Mouse (Mus musculus): ENCODE measurements at regions not wholly inside any gene's neighbourhood (a gene's known extent, or its start where the extent isn't known, plus 50 kb on each side); places are given as distances from the start of the nearest gene placed in this dataset.
"Not testable (repeated sequence)": the region's sequence is repeated elsewhere in the genome, so short reads cannot be mapped to it uniquely, and the experiment has no call there.

DNA sequence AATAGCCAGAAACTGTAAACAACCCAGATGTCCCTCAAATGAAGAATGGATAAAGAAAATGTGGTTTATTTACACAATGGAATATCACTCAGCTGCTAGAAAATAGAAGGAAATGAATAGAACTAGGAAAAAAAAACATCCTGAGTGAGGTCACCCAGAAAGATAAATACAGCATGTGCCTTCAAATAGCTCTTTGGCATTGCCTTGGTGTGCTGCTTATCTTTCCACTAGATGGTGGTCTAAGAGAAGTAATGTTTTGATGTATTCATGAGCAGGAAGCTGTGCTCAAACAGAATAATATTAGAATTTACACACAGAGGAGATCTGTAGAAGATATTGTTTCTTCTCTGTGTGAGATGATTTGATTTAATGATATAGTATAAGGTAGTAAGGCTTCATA is 78.8 kb downstream of the Zfp619 start:
- DNase-seq (ENCODE audit: low spot score in 2 of 2), result no peak

GRCm38 (mm10) chr7:39613767-39614166 is 96.2 kb downstream of the Zfp619 start:
- intact Hi-C loops (cut with DNase I), result no loop called here
- DNase-seq (ENCODE audit: low spot score in 2 of 2), result no peak

More for the DNA sequence above, 78.8 kb downstream of the Zfp619 start:
- intact Hi-C loops (cut with DNase I), result no loop called here

DNA sequence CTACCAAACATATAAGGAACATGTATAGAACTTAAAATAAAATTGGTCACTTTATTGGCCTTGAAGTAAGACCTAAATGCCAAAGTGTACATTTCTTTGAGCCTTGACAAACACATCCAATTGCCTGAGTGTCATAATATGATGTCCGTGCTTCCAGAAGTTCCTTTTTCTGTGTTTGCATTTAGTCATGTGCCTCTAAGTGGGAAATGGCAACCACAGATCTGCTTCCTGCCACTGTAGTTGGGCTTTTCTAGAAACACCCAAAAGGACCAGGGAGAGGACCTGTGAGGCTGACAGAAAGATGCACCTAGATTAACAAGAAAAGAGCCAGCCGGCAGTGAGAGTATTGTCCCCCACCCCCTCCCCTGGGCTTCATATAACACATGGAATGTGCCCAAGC is 97.5 kb downstream of the Zfp619 start:
- intact Hi-C loops (cut with DNase I), result no loop called here
- DNase-seq (ENCODE audit: low spot score in 2 of 2), result no peak

DNA sequence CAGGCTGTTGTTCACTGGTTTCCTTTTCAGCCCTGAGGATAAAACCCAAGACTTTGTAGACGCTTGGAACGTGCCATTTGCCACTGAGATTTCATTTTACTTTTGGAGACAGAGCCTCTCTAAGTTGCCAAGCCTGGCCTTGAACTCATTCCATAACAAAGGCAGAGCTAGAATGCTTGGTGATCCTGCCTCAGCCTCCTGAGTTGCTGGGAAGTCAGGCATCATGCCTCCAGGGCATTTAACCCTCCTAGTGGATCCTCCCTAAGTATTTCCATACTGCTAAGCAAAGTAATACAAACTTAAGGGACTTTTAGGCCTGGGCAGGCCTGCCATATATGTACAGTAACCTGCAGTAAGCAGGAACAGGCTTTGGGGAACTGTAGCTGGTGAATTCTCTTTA is 104.2 kb downstream of the Zfp619 start:
- intact Hi-C loops (cut with DNase I), result no loop called here
- no peak for DNase-seq (ENCODE audit: low spot score in 2 of 2)

DNA sequence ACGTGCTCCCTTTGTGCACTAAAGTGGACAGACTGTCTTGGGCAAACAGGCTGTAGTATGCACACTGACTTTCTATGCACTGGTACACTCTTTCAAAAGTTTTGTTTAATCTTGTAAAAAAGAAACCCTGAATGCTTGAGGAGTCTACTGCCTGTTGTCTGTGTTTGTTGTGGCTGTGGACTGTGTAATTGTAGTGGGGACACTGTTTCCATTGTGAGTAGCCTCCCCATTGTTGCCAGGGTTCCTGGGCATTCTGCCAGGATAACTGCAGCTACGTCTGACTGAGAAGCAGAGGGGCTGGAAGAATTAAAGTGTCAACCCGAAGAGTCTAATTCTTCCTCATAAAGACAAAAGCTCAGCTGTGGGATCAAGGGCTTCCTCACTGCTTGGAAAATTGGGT is 115.3 kb downstream of the Zfp619 start:
- DNase-seq (ENCODE audit: low spot score in 2 of 2), result no peak
- intact Hi-C loops (cut with DNase I), result no loop called here

GRCm38 (mm10) chr7:39642333-39642732 is 124.8 kb downstream of the Zfp619 start:
- DNase-seq (ENCODE audit: low spot score in 2 of 2), result no peak
- intact Hi-C loops (cut with DNase I), result no loop called here

DNA sequence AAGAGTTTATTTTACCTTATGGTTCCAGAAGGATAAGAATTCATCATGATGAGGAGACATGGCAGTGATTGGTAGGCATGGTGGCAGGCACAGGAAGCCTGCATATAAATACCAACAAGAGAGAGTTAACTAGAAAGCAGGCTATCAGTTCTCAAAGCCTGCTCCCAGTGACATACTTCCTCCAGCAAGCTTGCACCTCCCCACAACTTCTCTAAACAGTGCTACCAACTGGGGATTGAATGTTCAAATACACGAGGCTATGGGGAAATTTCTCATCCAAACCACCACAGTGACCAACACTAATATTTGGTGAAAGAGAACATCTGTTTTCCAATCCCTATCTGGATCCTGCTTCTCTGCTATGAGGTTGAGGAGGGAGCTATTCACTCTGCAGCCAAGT is 125.8 kb downstream of the Zfp619 start:
- intact Hi-C loops (cut with DNase I), result no loop called here

GRCm38 (mm10) chr7:39650483-39651102 is 133.0 kb downstream of the Zfp619 start:
- DNase-seq (ENCODE audit: low spot score in 2 of 2), result no peak
- intact Hi-C loops (cut with DNase I), result no loop called here

More for the DNA sequence above, 125.8 kb downstream of the Zfp619 start:
- DNase-seq (ENCODE audit: low spot score in 2 of 2), result no peak

- intact Hi-C loops (cut with DNase I), result no loop called here
These were observed 137.2 kb downstream of the Zfp619 start for GRCm38 (mm10) chr7:39654563-39655286.

DNA sequence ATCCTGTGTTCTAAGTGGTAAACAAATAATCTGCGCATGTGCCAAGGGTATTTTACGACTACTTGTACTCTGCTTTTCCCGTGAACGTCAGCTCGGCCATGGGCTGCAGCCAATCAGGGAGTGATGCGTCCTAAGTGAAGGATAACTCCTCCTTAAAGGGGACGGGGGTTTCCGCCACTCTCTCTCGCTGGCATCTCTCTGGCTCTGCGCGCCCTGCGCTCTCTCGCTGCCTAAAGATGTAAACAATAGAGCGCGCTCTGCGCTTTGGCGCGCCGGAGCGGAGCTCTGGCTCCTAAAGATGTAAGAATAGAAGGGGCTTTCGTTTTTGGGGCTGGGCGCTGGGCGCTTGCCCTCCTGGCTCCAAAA is 137.7 kb downstream of the Zfp619 start:
- DNase-seq (ENCODE audit: low spot score in 2 of 2), result peak; percentile 24 to 32
- intact Hi-C loops (cut with DNase I), result not testable (repeated sequence)

More at GRCm38 (mm10) chr7:39654563-39655286, 137.2 kb downstream of the Zfp619 start:
- no peak for DNase-seq (ENCODE audit: low spot score in 2 of 2)

DNA sequence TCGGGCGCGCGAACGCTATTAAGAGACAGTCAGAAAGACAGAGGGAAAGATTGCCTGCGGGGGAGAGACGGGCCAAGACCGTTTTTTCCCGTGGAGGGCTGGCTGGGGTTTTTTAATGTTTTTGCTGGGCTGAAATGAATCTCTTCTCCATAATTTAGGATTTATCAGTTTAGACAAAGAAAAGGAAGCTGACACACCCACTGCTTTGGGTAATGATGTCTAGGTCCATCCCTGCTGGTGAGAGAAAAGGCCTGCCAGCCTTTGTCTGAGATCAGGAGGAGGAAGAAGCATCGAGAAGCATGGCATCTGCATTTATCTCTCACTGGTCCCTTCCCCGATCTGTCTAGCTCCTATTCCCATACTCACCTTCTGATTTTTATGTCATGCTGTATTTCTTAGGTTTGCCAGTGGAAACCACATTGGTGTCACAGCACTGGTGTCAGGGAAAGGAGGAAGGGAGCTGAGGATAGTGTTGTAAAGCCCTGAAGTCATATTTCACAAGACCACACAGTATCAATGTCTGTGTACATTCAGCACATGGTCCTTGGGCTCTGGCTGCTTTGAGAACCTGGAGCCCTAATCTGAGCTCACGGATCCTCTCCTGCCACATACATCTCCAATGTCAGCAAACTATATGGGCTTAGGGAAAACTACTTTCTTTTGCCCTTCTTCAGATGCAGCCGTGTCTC is 138.3 kb downstream of the Zfp619 start:
- no peak for DNase-seq (ENCODE audit: low spot score in 2 of 2)
- intact Hi-C loops (cut with DNase I), result no loop called here

DNA sequence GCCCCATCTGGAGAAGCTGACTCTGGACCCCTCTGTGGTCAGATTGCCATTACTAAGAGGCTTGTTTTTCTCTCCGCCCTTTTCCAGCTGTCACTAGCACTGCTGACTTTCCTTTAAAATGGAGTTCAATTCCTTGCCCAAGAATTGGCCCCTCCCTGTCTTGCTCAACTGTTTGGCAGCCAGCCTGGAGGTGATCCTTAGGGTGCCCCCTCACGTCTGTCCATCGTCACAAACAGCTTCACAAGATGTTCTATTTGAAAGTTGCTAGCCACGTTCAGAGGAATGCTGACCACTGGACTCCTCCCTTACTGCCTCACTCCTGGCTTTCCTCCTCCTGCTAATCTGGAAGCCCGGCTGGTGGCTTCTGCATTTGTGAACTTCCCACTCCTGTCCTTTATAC is 142.0 kb downstream of the Zfp619 start:
- intact Hi-C loops (cut with DNase I), result no loop called here
- no peak for DNase-seq (ENCODE audit: low spot score in 2 of 2)

GRCm38 (mm10) chr7:39675124-39675846 is 157.7 kb downstream of the Zfp619 start:
- no peak for DNase-seq (ENCODE audit: low spot score in 2 of 2)
- intact Hi-C loops (cut with DNase I), result no loop called here

DNA sequence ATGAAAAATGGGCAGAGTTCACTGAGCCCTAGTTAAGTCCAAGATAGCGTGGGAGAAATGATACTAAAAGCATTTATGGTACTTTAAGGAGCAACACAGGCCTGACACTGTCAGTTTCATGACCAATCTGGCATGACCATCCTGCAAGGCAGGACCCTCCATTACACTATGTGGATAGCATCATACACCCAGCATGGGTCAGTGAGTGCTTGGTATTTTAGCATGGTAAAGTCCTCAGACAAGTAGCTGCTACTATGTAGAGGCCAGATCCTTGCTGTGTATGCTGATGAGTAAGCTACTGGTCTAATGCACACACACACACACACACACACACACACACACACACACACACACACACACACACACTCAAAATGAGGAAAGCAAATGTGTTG is 158.3 kb downstream of the Zfp619 start:
- intact Hi-C loops (cut with DNase I), result no loop called here

DNA sequence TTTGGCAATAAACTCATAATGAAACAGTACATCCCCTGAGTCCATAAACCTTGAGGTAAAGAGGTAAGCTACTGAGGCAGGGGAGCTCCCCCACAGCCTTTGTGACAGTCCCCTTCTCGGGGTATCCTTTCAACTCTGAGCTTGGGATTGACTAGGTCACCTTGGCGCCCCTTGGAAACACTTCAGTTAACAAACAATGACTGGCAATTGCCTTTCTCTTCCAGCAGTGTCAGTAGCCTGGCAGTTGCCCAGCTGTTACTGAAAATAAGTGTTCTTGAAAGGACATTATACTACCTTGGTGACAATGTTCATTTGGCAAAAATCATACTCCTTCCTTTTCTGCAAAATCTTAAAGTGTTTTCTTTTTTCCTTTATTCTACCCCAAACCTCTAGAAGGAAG is 162.8 kb downstream of the Zfp619 start:
- intact Hi-C loops (cut with DNase I), result no loop called here
- no peak for DNase-seq (ENCODE audit: low spot score in 2 of 2)

More for the DNA sequence above, 158.3 kb downstream of the Zfp619 start:
- no peak for DNase-seq (ENCODE audit: low spot score in 2 of 2)

DNA sequence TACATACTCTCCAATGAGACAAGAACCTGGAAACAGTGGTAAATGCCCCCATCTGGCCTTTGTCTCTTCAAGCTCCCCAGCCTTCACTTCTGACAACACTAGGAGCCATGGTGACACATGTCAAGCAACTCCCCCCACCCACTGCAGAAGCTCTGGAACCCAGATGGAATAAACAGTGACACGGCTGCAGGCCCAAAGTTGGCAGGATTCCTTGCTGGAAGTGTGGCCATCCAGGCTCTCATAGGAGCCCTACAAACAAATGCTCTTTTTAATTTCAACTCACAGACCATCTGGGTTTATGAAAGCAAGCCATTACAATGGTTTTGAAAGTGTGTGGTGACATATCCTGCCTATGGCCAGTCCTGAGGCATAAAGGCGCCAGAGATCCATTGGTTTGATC is 179.0 kb downstream of the Zfp619 start:
- no peak for DNase-seq (ENCODE audit: low spot score in 2 of 2)

DNA sequence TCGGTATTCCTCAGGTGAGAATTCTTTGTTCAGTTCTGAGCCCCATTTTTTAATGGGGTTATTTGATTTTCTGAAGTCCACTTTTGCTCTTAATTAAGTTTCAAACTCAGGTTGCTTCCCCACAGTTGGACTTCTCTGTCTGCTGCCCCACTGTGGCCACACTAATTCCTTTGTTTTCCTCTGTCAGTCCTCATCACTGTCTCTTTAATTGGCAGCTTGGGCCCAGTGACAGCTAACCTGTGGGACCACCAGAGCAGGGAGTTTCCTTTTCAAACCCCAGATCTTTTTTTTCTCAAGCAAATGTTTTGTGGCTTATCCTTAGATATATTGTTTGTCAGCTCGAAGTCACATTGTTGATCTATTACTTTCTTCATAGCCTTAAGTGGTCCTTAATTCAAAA is 183.9 kb downstream of the Zfp619 start:
- DNase-seq (ENCODE audit: low spot score in 2 of 2), result no peak
- intact Hi-C loops (cut with DNase I), result no loop called here

More for the DNA sequence above, 179.0 kb downstream of the Zfp619 start:
- intact Hi-C loops (cut with DNase I), result no loop called here

DNA sequence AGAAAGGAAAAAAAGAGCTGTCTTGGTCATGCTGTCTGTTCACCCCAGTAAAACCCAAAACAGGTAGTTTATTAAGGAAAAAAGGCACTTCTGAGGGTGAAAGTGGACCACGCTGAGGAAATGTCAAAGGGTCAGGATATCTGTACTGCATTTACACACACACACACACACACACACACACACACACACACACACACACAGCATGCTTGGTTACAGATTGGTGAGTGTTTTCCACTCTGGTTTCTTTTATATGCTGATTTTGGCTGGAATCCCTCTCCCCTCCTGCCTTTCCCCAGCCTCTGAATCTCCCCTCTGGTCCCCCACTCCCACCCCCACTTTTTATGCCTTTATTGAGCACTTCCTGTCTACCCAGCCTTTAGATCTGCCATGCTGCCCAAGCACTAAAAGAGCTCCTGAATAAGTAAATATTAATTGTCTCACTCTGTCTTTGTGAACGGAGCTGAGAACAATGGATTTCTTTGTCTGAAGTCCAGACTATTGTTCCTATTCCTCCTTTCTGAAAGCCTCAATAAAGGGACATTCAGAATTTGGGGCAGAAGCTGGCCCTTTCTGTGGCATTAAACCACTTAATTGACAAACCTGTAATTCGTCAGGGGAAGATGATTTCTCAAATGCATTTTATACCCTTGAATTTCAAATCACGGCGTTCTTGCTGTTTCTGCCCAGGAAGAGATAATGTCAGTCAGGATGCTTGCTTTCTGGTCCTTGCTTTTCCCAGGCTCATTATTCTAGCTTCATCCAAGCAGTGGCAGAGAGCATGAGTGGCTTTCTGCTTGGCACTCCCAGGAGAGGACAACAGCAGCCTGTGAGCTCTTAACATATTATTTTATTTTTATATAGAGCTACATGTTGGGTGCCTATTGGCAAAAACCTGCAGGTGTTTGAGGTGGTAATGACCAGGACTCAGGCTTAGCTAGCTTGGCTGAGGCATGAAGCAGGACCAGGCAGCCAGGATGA is 187.8 kb downstream of the Zfp619 start:
- intact Hi-C loops (cut with DNase I), result no loop called here
- no peak for DNase-seq (ENCODE audit: low spot score in 2 of 2)

GRCm38 (mm10) chr7:39706606-39707005 is 189.0 kb downstream of the Zfp619 start:
- no peak for DNase-seq (ENCODE audit: low spot score in 2 of 2)
- intact Hi-C loops (cut with DNase I), result no loop called here
